Mouse (Mus musculus) monocyte, adult 2 months (primary cell): Measurements from ENCODE around the gene Ttc28.

Source experiments
- DNase-seq, 2 experiments: peaks; one replicate each; pipeline ENCODE4 v3.0.0; 2022; ENCODE audit warnings: low spot score in 2 of 2, low read depth in 1 of 2

Gene Ttc28

DNA sequence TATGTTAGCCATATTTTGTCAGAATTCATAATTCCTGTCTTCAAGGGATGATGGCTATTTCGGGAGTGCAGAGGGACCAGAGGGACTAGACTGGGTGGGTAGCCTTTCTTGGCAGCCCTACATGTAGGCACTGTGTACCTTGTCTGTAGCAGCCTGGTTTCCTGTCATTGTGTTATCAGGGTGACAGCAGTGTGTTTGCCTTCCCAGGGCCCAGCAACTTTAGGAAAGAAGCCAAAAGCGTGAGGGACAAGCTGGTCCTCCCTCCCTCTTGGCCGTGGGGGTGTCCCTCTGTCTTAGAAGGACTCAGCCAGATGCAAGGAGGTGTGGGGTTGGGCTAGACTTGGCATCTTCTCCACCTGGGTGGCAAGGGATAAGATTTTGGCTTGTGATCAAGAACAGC lies 387.5 kb downstream of the Ttc28 start:
- DNase-seq, result no peak

DNA sequence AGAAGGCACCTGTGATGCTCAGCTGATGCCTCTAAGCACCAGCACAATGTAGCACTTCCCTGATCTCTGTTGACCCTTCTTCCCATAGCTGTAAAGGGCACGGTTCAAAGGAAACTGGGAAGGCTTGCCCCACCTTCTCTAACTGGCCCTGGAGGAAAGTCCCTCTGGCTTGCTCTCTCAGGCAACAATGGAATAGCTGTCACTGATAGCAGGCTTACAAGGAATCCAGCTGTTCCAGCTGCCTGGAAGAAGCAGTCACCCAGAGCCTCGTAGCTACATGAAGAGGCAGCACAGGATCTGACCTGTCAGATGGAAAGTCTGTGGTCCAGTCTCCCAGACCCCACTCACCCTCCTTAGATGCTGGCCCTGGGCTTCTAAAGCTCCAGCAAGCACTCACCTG lies 389.2 kb downstream of the Ttc28 start:
- no peak for DNase-seq

DNA sequence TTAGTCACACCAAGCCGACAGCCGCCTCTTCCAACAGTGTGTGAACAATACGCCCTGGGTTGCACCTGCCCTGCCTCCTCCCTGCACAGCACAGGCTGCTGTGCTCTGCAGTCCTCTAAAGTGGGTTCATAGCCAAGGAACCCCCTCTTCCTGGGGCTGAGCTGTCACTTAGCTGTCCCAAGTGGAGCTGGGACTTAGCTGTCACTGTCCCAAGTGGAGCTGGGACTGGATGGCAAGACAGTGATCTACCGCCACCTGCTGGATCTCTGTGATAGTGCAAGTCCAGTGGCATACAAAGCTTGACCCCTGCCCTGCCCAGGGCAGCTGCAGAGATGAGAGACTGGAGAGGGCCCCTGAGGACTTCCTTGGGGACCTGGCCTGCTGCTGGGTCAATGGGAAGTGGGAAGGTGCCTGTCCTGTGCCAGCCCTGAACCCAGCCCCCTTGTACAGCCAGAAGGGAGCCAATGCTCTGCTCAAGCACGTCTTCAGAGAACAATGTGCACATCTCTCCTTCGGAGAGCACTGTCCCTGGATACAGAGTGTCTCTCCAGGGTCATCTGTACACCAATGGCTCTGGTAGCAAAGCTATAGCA lies 390.1 kb downstream of the Ttc28 start:
- DNase-seq, result peak in 1 of 2 experiments; percentile 38

DNA sequence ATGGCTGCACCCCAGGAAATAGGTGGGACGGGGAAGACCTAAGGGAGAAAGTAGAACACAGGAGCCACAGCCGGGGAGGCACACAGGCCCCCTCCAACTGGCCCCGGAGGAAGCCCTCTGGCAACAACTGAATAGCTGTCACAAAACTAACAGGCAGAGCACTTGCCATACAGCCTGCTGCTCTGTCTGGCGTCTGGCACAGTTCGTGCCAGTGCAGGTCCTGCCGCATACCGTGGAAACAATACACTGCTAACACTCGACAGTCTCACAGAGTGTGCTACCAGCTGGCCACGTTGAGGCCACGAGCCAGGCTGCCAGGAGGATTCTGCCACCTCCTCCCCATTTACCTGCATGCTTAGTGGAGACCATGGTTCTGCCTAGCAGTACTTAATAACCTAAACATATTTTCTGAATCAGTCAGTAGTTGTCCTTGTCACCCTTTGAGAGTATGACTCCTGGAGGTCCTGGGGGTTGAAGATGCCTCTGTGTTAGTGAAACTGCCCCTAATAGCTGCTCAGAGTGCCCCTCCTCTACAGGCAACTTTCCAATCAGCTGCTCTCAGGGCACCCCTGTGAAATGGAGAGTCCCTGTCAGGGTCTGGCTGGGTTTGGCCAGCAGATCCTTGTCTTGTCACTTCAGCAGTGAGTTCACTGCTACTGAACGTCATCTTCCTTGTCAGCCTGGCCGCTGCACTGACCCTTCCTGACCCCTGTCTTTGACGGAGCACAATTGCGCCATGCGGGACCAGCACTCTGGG lies 390.8 kb downstream of the Ttc28 start:
- DNase-seq, result no peak

DNA sequence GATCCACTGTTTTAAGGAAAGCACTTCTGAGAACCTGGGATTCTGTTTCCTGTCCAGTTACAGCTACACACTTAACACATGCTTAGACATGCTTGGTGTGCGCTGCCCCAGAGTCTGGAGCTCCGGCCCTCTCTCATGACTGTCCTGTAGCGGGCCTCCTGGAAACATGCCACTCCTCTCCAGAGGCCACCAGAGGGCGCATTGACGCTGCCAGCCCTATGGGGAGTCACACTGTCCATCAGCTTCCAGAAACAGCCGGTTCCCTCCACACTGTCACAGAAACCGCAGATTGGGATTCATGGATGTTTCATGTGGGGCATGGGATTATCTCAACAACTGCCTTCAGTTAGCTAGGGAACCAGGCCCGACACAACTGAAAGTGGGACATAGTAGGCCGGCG lies 394.0 kb downstream of the Ttc28 start:
- DNase-seq, result peak; percentile 14 to 25

DNA sequence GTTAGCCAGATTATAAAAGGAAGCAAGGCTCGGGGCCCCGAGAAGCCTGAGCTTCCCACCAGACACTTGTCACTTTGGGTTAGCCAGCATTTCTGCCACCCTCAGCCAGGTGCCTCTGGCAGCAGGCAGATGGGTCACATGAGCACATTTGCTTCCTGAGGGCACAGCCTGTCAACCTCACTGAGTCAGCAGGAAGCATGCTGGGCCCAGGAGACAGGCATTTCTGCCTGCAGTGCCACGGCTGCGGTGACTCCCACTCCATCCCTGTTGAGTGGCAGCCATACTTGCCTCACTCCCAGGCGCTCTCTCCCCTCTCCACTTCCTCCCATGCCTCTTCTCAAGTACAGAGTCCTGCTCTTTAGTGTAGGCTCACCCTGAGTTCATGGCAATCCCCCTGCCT lies 395.3 kb downstream of the Ttc28 start:
- no peak for DNase-seq

DNA sequence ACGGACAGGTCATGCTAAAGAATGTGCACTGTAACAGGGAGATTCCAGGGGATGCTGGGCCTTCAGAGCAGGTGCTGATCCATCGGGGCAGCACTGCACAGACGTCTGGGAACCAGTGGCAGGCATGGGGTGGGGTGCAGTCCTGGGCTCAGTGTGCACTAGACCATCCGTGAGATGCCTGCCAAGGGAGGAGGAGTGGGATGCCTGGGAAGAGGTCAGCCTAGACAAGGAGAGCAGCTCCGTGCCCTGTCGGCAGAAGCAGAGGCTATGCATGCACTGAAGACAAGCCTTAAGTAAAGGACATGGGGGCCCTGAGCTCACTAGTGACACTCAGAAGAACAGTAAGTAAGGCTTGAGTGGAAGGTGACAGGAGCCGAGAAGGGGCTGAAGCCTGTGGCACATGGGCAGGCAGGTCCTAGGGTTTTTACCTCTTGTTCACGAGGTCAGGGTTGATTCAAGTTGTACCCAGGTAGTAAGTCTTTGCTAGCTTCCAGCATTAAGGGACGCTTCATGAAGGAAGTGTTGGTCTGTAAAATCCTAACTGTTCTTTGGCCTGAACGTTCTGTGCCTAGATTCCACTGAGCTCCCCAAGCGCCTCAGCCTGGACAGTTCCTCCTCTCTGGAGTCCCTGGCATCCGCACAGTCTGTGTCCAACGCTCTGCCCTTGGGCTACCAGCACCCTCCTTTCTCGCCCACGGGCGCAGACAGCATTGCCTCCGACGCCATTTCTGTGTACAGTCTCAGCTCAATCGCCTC lies 405.0 kb downstream of the Ttc28 start:
- no peak for DNase-seq

DNA sequence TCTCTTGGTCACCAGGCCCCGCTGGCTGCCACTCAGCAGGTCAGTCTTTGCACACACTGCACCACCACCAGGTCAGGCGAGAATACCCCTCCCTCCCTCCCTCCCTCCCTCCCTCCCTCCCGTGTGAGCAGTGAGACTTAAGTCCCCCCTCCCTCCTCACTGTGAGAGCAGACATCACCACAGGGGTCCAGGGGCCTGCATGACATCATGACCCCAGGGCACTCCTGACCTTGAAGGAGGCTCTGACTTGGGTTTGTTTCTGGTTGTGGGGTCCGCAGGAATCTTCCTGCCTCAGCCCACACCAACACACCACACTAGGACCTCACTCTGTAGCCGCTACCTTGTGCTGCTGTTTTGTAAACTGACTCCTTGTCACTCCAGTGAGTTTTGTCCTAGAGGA lies 408.0 kb downstream of the Ttc28 start:
- DNase-seq, result no peak

DNA sequence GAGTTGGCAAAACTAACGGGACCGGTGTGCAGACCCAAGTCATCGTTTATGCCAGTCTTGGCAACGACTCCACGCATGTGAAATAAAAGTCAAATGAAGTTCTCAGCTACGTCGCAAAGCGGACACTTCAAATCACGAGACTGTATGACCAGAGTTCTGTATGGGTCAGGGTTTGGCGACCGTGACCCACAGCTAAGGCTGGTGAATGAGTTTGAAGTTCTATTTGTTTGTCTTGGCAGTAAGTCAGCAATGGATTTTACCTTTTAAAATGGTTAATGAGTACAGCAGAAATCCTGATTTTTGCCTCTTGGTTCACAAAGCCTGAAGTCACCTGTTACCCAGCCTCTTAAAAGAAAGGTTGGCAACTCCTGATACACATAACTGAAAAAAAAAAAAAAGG lies 408.9 kb downstream of the Ttc28 start:
- DNase-seq, result no peak

DNA sequence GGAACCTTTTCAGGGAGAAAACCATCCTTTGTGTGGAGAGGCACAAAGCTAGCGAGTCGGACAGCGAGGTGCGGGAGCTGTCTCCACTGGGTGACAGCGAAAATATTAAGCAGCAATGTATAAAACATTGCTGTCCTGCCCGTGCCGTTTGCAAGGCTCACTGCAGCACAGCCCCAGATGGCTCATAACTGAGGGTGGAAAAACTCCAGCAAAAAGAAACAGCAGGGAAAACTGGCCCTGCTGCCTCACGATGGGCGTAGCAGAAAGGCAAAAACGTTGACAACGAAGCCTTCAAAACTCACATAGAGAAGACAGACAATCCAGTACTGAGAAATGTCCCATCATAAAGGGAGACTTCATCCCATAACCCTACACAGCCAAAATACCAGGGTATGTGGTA lies 410.5 kb downstream of the Ttc28 start:
- DNase-seq, result no peak

DNA sequence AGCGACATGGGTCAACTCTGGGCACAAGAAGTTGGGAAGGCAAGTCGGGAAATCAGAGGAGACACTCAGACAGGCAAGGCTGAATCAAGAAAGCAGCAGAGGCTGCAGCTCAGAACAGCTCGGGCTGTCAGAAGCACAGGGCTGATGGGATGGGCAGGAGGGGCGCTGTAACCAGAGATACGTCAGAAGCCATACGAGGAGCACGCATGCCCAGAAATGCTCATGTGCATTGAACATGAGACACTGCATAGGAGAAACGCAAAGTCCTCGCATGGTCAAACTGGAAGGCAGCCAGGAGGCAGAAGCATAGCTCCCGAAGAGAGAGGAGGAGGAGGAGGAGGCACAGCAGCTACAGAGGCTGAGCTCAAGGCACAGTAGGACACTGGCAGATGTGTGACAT lies 412.0 kb downstream of the Ttc28 start:
- no peak for DNase-seq

DNA sequence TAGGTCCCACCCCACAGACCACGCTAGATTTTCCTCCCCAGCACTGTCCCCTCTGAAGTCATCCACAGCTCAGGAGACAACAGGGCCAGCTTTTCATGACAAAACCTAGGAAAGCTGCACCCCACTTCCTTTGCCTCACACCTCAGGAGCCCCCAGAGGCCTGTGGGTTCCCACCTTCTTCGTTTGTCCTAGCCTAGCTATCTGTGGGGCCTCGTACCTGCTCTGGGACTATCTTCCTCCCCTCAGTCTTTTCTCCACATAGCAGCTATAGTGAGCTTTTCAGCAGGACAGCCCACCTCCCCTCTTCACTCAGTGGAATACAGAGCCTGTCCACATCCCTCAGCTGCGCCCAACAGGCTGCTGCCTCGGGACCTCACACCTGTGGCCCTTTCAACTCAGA lies 418.2 kb downstream of the Ttc28 start:
- no peak for DNase-seq

DNA sequence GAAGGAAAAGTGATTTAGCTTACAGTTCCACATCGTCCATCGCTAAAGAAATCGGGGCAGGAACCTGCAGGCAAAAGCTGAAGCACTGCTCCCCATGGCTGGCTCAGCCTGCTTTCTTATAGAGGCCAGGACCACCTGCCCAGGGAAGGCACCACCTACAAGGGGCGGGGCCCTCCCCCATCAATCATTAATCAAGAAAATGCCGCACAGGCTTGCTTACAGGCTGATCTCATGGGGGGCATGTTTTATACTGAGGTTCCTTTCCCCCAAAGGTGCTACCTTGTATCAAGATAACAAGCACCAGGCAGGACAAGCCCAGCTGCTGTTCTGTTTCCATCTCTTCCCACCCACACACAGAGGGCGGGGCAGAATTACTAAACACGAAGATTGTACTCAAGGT lies 419.1 kb downstream of the Ttc28 start:
- no peak for DNase-seq

DNA sequence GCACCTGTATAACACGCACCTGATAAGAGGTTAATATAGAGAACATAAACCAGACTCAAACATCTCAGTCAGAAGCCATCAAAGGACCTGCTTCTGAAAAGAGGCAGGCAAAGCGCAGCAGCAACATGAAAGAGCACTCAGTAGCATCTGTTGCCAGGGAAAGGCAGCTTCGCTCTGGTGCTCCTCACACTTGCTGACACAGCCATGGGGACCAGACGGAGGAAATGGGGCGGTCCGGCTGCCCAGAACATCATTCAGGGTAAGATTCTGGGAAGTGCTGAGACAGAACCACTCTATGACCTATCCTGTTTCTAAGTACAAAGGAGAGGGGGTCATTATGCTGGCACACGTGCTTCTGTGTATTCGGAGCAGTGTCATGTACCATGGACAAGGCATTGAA lies 421.2 kb downstream of the Ttc28 start:
- DNase-seq, result no peak

DNA sequence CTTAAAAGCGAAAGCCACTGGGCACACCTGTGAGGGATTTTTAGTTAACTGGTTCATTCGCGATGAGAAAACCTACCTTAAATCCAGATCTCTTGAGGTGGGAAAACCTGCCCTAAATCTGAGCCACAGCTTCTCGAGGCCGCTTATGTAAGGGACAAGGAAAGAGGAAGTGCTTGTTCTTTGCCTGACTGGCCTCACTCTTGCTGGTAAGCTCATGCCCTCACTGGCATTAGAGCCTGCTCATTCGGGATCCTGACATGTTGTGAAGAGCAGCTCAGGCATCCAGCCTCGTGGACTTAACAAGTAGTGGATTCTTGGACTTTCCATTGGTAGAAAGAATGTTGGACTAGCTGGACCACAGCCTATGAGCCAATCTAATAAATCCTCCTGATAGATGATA lies 422.1 kb downstream of the Ttc28 start:
- DNase-seq, result no peak

DNA sequence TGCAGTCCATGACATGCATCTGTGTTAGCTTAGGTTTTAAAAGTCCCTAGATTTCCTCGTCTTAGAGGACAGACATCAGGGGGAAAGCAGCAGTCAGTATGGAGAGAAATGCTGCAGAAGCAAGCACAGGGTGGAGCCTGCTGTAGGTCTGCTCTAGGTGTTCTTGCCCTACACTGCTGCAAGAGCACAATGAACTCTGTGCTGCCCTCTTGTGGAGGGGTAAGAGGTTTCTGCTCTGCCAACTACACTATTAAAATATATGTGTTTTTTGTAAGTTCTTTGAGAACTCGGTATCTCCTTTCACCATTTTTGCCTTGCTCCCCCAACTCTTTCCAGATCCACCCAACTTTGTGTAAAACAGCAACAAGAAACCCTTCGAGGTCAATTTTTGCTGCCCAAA lies 425.1 kb downstream of the Ttc28 start:
- DNase-seq, result no peak

DNA sequence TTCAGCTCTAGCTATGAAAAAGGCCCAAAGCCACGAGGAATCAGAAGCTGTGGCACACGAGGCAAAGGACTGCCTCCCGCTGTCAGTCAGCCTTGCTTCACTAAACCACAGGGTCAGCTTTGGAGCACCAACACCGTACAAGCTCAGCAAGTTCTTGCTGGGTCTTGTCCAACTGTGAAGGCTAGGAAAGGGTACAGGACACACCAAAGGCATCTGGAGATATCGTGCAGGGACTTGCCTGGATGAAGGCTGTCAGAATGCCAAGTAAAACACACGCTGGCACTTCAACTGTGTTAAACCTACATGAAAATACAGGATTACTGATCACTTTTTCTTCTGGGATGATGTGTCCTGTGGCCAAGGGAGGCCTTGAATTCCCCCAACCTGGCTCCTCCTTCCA lies 430.6 kb downstream of the Ttc28 start:
- no peak for DNase-seq

DNA sequence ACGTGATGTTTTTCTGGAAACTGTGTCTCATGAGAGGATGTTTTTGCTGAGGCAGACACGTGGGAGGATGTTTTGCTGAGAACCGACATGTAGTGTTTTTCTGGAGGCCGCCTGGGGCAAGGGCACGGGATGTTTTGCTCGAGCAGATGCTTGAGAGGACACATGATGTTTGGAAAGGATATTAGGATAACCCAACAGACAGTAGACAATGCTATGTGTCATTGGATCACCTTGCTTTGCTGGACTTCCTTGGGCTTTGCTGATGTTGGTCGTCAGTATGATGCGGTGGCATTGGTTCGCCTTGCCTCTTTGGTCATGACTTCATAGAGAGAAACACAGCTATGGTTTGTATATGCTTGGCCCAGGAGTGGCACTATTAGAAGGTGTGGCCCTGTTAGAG lies 434.2 kb downstream of the Ttc28 start:
- no peak for DNase-seq

DNA sequence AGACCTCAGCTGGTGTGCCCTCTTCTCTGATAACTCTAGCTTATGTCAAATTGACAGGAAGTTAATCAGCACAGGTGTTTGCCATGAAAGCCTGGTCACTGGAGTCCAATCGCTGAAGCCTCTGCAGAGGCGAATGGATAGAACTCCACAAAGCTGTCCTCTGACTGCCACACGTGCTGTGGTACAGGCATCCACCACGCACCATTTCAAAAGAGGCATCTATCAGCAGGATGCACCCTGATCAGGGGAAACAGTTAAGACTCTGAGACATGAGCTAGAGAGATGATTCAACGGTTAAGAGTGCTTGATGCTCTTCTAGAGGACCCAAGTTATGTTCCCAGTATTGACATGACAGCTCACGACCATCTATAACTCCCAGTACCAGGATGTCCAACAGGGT lies 435.5 kb downstream of the Ttc28 start:
- DNase-seq, result no peak

DNA sequence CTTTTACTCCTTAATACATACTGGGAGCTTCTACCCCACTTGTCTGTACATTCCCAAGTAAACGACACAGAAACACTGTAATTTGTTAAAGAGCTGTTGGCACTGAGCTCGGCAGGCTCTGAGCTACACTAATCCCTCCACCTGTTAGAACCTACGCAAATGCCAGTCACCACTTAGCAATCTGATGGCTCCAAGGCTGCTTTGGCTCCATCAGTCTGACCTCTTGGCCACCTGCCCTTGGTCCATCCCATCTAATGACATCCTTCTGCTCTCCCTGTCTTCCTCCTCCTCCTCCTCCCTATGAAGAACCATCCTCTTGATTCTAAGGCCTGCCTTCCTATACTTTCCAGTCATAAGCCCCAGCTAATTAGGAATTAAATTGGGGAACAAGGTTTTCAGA lies 437.9 kb downstream of the Ttc28 start:
- no peak for DNase-seq

DNA sequence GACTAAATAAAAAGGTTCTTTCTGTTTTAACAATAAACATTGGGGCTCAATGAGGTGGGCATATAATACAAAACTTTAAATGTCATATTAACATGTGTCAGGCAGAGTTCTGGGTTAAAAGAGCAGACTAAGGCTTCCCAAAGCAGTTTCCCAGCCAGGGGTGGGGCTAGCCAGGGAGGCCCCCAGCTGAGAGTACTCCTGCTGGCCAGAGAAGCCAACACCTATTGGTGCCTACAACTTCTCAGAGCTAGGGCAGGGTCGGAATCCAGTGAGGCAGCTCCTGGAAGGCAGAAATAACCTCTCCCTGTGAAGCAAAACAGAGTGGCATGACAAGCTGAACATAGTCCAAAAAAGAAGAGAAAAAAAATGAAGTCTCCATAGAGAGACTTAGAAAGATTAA lies 439.3 kb downstream of the Ttc28 start:
- DNase-seq, result no peak

DNA sequence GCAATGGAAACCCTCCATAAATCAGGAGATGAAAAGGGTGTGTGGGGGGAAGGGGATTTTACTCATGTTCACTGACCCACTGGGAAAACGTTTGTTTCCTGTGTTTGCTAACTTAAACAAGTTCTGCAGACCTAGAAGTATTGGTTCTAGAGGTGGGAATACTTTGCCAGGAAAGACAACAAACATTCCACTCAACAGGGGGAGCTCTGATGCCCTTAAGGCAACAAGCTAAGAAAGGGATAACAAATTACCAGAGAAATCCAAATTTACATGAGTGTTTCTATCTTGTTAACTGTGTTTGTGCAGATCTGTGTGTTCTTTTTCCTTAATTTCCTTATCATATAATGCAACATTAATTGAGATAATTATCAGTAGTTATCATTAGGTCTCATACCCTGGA lies 446.2 kb downstream of the Ttc28 start:
- no peak for DNase-seq

DNA sequence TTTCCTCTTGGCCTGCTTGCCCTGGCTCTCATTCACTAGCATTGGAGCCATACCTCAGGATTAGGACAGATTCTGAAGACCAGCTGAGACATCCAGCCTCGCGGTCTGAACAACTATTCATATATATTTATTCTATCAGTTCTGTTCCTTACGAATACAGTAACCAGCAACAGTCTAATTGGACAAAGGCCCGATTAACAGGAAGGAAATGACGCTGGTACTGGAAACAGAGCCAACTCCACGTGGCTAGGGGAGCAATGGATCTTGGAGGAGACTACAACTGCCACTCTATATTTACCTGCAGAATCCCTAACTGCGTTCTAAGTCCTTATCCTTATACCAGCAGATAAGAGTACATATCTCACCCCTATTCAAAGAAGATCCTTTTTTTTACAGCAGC lies 447.8 kb downstream of the Ttc28 start:
- no peak for DNase-seq
